Mouse (Mus musculus) liver, postnatal 0 days (tissue): ENCODE measurements around the gene Sptssa. TPM values are rescaled to one million over a fixed set of nuclear protein-coding genes. Genes with fewer than 3 reads are reported as not detected.
"Not testable (repeated sequence)": the region's sequence is repeated elsewhere in the genome, so short reads cannot be mapped to it uniquely, and the experiment has no call there.

Experiments
- ATAC-seq: fragments of 200-750 bp; cut with Nextera tagmentation; 2 replicates; pipeline ENCODE4 v1.8.0; 2017; ENCODE audit warnings: mild to moderate bottlenecking, moderate library complexity
- DNase-seq: peaks from one replicate; pipeline ENCODE4 v3.0.0-alpha.2; 2016
- H3K27ac ChIP-seq: fragments of 300-500 bp; sonication (generic); 2 replicates; pipeline ENCODE4 v1.5.1; 2014; ENCODE audit warnings: antibody characterized with exemption, moderate library complexity, mild to moderate bottlenecking, low read depth
- H3K27me3 ChIP-seq: fragments of 300-500 bp; sonication (generic); 2 replicates; pipeline ENCODE4 v1.6.1; 2014; ENCODE audit warnings: low read length, control low read depth, mixed read lengths; ENCODE audit not compliant: insufficient read depth
- H3K36me3 ChIP-seq: fragments of 300-500 bp; sonication (generic); replicated peaks from 2 replicates; pipeline ENCODE4 v1.6.1; 2014; ENCODE audit warnings: mild to moderate bottlenecking, control low read depth, low read length, moderate library complexity, mixed read lengths; ENCODE audit not compliant: insufficient read depth
- H3K4me1 ChIP-seq: fragments of 300-500 bp; sonication (generic); 2 replicates; pipeline ENCODE4 v1.6.1; 2014; ENCODE audit warnings: antibody characterized with exemption, mild to moderate bottlenecking, control low read depth; ENCODE audit not compliant: insufficient read depth
- H3K4me2 ChIP-seq: fragments of 300-500 bp; sonication (generic); 2 replicates; pipeline ENCODE4 v1.6.1; 2014; ENCODE audit warnings: low read depth, mild to moderate bottlenecking, low read length, moderate library complexity, mixed read lengths
- H3K4me3 ChIP-seq: fragments of 300-500 bp; sonication (generic); 2 replicates; pipeline ENCODE4 v1.5.1; 2014; ENCODE audit warnings: low read depth, low read length
- H3K9ac ChIP-seq: fragments of 300-500 bp; sonication (generic); replicated peaks from 2 replicates; pipeline ENCODE4 v1.6.1; 2014; ENCODE audit warnings: mild to moderate bottlenecking, moderate library complexity
- H3K9me3 ChIP-seq: fragments of 300-500 bp; sonication (generic); 2 replicates; pipeline ENCODE4 v1.6.1; 2016; ENCODE audit warnings: mild to moderate bottlenecking, control low read depth, low read length, mixed read lengths
- CTCF ChIP-seq: sonication (generic); IDR thresholded peaks from 2 replicates; pipeline ENCODE4 v1.5.1; 2016; ENCODE audit warnings: antibody characterized with exemption, low read depth
- EP300 ChIP-seq: IDR thresholded peaks from 2 replicates; pipeline ENCODE4 v1.6.1; 2016; ENCODE audit warnings: antibody characterized with exemption, low read depth, mild to moderate bottlenecking
- WGBS: fragments of 180-500 bp; shearing (Covaris S2); extraction: QIAGEN DNeasy Blood & Tissue Kit; methylation state at CpG from one replicate; pipeline ENCODE4 v1.1.7; 2014; ENCODE audit not compliant: insufficient replicate concordance; 5-methylcytosine and 5-hydroxymethylcytosine counted together
- polyA plus RNA-seq: library from polyadenylated mRNA; unstranded; fragments of >200 nt; fragmentation: Nextera tagmentation; extraction: Ambion mirVana; gene quantifications from 2 replicates; pipeline ENCODE4 v1.2.1, GENCODE M21; 2015

Sptssa gene
- polyA plus RNA-seq, 1 experiment from 2014 or later, result 119 TPM

- DNase-seq, result peak; percentile 26
- Histone ChIP-seq H3K9me3 (no peaks in the 10 kb centered on the region), H3K4me1 (0 out of 2 replicates have a peak, but pooled peaks cover 3% of the 10 kb centered on the region), H3K27ac (peak overlapping the region; percentile 86), H3K4me2 (no peak overlapping the region), H3K4me3 (no peak overlapping the region), H3K27me3 (no peaks in the 10 kb centered on the region), H3K9ac (no peak overlapping the region), H3K36me3 (peaks cover 27% of the 10 kb centered on the region)
- ATAC-seq, result peak; percentile 84
- no peak for TF ChIP-seq CTCF
- peak; percentile 29; the same call in 1 of the 2 replicates for TF ChIP-seq EP300
- WGBS, result 72% methylated on average over 4 of the region's 4 CpGs
Measured at GRCm38 (mm10) chr12:54671262-54671661, 14.9 kb upstream of the Sptssa start.

GRCm38 (mm10) chr12:54668141-54668540 lies 11.8 kb upstream of the Sptssa start:
- Histone ChIP-seq H3K27me3 (no peaks in the 10 kb centered on the region), H3K4me1 (0 out of 2 replicates have a peak, but pooled peaks cover 3% of the 10 kb centered on the region), H3K27ac (no peak overlapping the region), H3K9me3 (no peaks in the 10 kb centered on the region), H3K36me3 (peaks cover 11% of the 10 kb centered on the region), H3K9ac (no peak overlapping the region), H3K4me3 (no peak overlapping the region), H3K4me2 (no peak overlapping the region)
- 100% methylated on average over 1 of the region's 1 CpGs for WGBS
- DNase-seq, result no peak
- ATAC-seq, result no peak
- TF ChIP-seq CTCF (no peak), EP300 (no peak)

DNA sequence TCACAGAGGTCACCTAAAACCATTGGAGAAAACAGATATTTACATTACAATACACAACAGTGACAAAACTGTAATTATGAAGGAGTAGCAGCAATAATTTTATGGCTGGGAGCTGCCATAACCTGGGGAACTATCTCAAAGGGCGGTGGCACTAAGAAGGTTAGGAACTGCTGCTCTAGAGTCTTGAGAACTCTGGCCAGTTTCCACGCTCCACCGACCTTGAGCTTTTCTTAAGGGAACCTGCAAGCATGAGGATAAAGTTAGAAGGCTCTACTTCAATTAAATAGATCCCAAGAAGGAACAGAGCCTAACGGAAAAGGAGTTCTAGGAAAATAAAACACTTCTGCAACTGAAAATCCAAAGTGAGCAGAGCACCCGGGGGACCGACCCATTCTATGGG lies 9.2 kb upstream of the Sptssa start:
- H3K27ac ChIP-seq, result no peak overlapping the region
- H3K9ac ChIP-seq, result no peak overlapping the region
- no peaks in the 10 kb centered on the region for H3K4me1 ChIP-seq
- no peak overlapping the region for H3K4me2 ChIP-seq
- TF ChIP-seq CTCF (no peak), EP300 (no peak)
- no peaks in the 10 kb centered on the region for H3K27me3 ChIP-seq
- no peak overlapping the region for H3K4me3 ChIP-seq
- ATAC-seq, result no peak
- WGBS, result 78% methylated on average over 6 of the region's 6 CpGs
- no peaks in the 10 kb centered on the region for H3K9me3 ChIP-seq
- DNase-seq, result no peak
- no peaks in the 10 kb centered on the region for H3K36me3 ChIP-seq

- ATAC-seq, H3K9ac ChIP-seq, H3K9me3 ChIP-seq, DNase-seq, H3K27ac ChIP-seq, H3K4me3 ChIP-seq, H3K27me3 ChIP-seq, H3K4me2 ChIP-seq, H3K36me3 ChIP-seq: not testable (repeated sequence)
- peaks cover 15% of the 10 kb centered on the region for H3K4me1 ChIP-seq
- WGBS, result 65% methylated on average over 5 of the region's 5 CpGs
Measured at GRCm38 (mm10) chr12:54661470-54661869, 5.1 kb upstream of the Sptssa start.

GRCm38 (mm10) chr12:54659901-54660300 lies 3.5 kb upstream of the Sptssa start:
- Histone ChIP-seq H3K4me3 (no peak overlapping the region), H3K27ac (no peak overlapping the region), H3K9me3 (no peaks in the 10 kb centered on the region), H3K27me3 (no peaks in the 10 kb centered on the region), H3K4me2 (no peak overlapping the region), H3K36me3 (no peaks in the 10 kb centered on the region), H3K4me1 (peaks cover 15% of the 10 kb centered on the region), H3K9ac (no peak overlapping the region)
- TF ChIP-seq EP300 (no peak), CTCF (no peak)
- 78% methylated on average over 3 of the region's 3 CpGs for WGBS
- ATAC-seq (no peak), DNase-seq (no peak)

- no peak overlapping the region for H3K4me3 ChIP-seq
- no peaks in the 10 kb centered on the region for H3K36me3 ChIP-seq
- H3K4me2 ChIP-seq, result no peak overlapping the region
- TF ChIP-seq EP300, result no peak
- TF ChIP-seq CTCF, result no peak
- H3K9me3 ChIP-seq, result no peaks in the 10 kb centered on the region
- no peak for ATAC-seq
- no peaks in the 10 kb centered on the region for H3K27me3 ChIP-seq
- no peak overlapping the region for H3K27ac ChIP-seq
- 49% methylated on average over 7 of the region's 7 CpGs for WGBS
- DNase-seq, result no peak
- peaks cover 27% of the 10 kb centered on the region for H3K4me1 ChIP-seq
- H3K9ac ChIP-seq, result no peak overlapping the region
Measured at GRCm38 (mm10) chr12:54658425-54659092, 2.2 kb upstream of the Sptssa start.
